Mouse (Mus musculus): ENCODE measurements around the gene Tdrd5. TPM values are rescaled to one million over a fixed set of nuclear protein-coding genes. Genes with fewer than 3 reads are reported as not detected.

The Tdrd5 gene
- total and polyA plus RNA-seq, 3 experiments: 3.4 to 4.1 TPM; not detected in 1

GRCm38 (mm10) chr1:156241713-156242348 lies 61.6 kb downstream of the Tdrd5 start (continued):
- no peak for TF ChIP-seq NELFE (IDR thresholded peaks at IDR 0.05; ENCODE audit: low read depth, low read length)
- TF ChIP-seq RAD21 (IDR thresholded peaks at IDR 0.05; ENCODE audit: low read depth, low read length): peak; percentile 78

- DNase-seq (ENCODE audit: low read depth, low spot score): peak; percentile 90
Measured at GRCm38 (mm10) chr1:156241035-156241434, 62.4 kb downstream of the Tdrd5 start.

GRCm38 (mm10) chr1:156231122-156231521 lies 72.3 kb downstream of the Tdrd5 start:
- no peak for TF ChIP-seq GATA1 (IDR thresholded peaks at IDR 0.05; ENCODE audit: low read depth, low read length)
- no peak for TF ChIP-seq NELFE (IDR thresholded peaks at IDR 0.05; ENCODE audit: low read depth, low read length)
- TF ChIP-seq MYC (IDR thresholded peaks at IDR 0.05; ENCODE audit: low read depth, low read length): no peak
- TF ChIP-seq MAX (IDR thresholded peaks at IDR 0.05; ENCODE audit: low read length): no peak
- no peak for TF ChIP-seq E2F4 (IDR thresholded peaks at IDR 0.05; ENCODE audit: borderline replicate concordance, low read depth, low read length)
- no peak for TF ChIP-seq POLR2A (IDR thresholded peaks at IDR 0.05; ENCODE audit: control insufficient read depth in 1 of 2, insufficient read depth in 1 of 2, low read depth in 1 of 2, low read length in 2 of 2, poor library complexity in 1 of 2)
- TF ChIP-seq ETS1 (IDR thresholded peaks at IDR 0.05; ENCODE audit: low read depth, low read length): no peak
- no peak for TF ChIP-seq ZKSCAN1 (IDR thresholded peaks at IDR 0.05; ENCODE audit: low read depth, low read length)
- no peak for TF ChIP-seq TAL1 (IDR thresholded peaks at IDR 0.05; ENCODE audit: low read length)
- TF ChIP-seq MYB (IDR thresholded peaks at IDR 0.05; ENCODE audit: low read depth, low read length): no peak
- TF ChIP-seq CHD1 (IDR thresholded peaks at IDR 0.05; ENCODE audit: low read depth, low read length): no peak
- TF ChIP-seq ZMIZ1 (IDR thresholded peaks at IDR 0.05; ENCODE audit: low read depth, low read length): no peak
- no peak for TF ChIP-seq POLR2AphosphoS5 (IDR thresholded peaks at IDR 0.05; ENCODE audit: borderline replicate concordance, low read depth, low read length)
- no peak for TF ChIP-seq HCFC1 (IDR thresholded peaks at IDR 0.05; ENCODE audit: low read depth, low read length)
- TF ChIP-seq USF1 (IDR thresholded peaks at IDR 0.05; ENCODE audit: low read depth, low read length): no peak
- TF ChIP-seq RCOR1 (IDR thresholded peaks at IDR 0.05; ENCODE audit: low read depth, low read length): no peak
- Histone ChIP-seq H3K27me3 (ENCODE audit: control insufficient read depth in 1 of 2, insufficient read depth in 2 of 2, low read length in 2 of 2) (no peaks in the 10 kb centered on the region), H3K79me2 (ENCODE audit: control insufficient read depth, insufficient read depth, low read length, poor library complexity) (no peaks in the 10 kb centered on the region), H3K36me3 (ENCODE audit: control insufficient read depth in 1 of 2, insufficient read depth in 2 of 2, low read length in 2 of 2) (no peaks in the 10 kb centered on the region), H3K4me1 (ENCODE audit: control insufficient read depth in 1 of 2, insufficient read depth in 2 of 2, low read length in 2 of 2) (no peaks in the 10 kb centered on the region), H3K9ac (ENCODE audit: control insufficient read depth, low read depth, low read length, poor library complexity, severe bottlenecking) (no peak overlapping the region), H3K9me3 (replicated peaks; ENCODE audit: insufficient read depth, low read length) (no peaks in the 10 kb centered on the region), H3K27ac (ENCODE audit: control insufficient read depth, low read depth, low read length) (no peak overlapping the region), H3K4me3 (ENCODE audit: control insufficient read depth in 1 of 2, insufficient read depth in 1 of 2, low read depth in 2 of 2, low read length in 2 of 2) (no peak overlapping the region)
- DNase-seq (ENCODE audit: low read depth, low spot score): no peak

More at GRCm38 (mm10) chr1:156241035-156241434, 62.4 kb downstream of the Tdrd5 start:
- H3K27me3 ChIP-seq (ENCODE audit: control insufficient read depth in 1 of 2, insufficient read depth in 2 of 2, low read length in 2 of 2): no peaks in the 10 kb centered on the region
- no peaks in the 10 kb centered on the region for H3K79me2 ChIP-seq (ENCODE audit: control insufficient read depth, insufficient read depth, low read length, poor library complexity)
- 0 out of 2 replicates have a peak, but pooled peaks have one; percentile 18 for TF ChIP-seq ELF1 (IDR thresholded peaks at IDR 0.05; ENCODE audit: low read depth, low read length)
- no peak for TF ChIP-seq USF2 (IDR thresholded peaks at IDR 0.05; ENCODE audit: borderline replicate concordance in 1 of 2, insufficient read depth in 1 of 2, low read depth in 1 of 2, low read length in 2 of 2)
- TF ChIP-seq CHD2 (IDR thresholded peaks at IDR 0.05; ENCODE audit: low read length): no peak
- TF ChIP-seq ZMIZ1 (IDR thresholded peaks at IDR 0.05; ENCODE audit: low read depth, low read length): no peak
- no peak for TF ChIP-seq HCFC1 (IDR thresholded peaks at IDR 0.05; ENCODE audit: low read depth, low read length)
- 0 out of 2 replicates have a peak, but pooled peaks have one; percentile 31 for TF ChIP-seq GATA1 (IDR thresholded peaks at IDR 0.05; ENCODE audit: low read depth, low read length)
- peak; percentile 26 to 92 (median 89); a peak in 5 of 6 replicates for TF ChIP-seq CTCF (IDR thresholded peaks at IDR 0.05 in 2 of 3, conservative IDR thresholded peaks at IDR 0.05 in 1 of 3; ENCODE audit: control insufficient read depth in 1 of 3, insufficient read depth in 1 of 3, low read depth in 2 of 3, low read length in 3 of 3, poor library complexity in 1 of 3, severe bottlenecking in 1 of 3)
- TF ChIP-seq SMC3 (IDR thresholded peaks at IDR 0.05; ENCODE audit: low read depth, low read length): peak; percentile 79
- 0 out of 2 replicates have a peak, but pooled peaks have one; percentile 40 for TF ChIP-seq SIN3A (IDR thresholded peaks at IDR 0.05; ENCODE audit: low read length)
- TF ChIP-seq MAX (IDR thresholded peaks at IDR 0.05; ENCODE audit: low read length): peak; percentile 37; the same call in 1 of the 2 replicates
- TF ChIP-seq RAD21 (IDR thresholded peaks at IDR 0.05; ENCODE audit: low read depth, low read length): peak; percentile 83
- TF ChIP-seq MAZ (IDR thresholded peaks at IDR 0.05; ENCODE audit: low read depth, low read length): no peak
- TF ChIP-seq MYC (IDR thresholded peaks at IDR 0.05; ENCODE audit: low read depth, low read length): peak; percentile 71; the same call in 1 of the 2 replicates
- peak; percentile 69 for TF ChIP-seq ZC3H11A (IDR thresholded peaks at IDR 0.05; ENCODE audit: low read depth, low read length)
- 0 out of 2 replicates have a peak, but pooled peaks have one; percentile 16 for TF ChIP-seq RCOR1 (IDR thresholded peaks at IDR 0.05; ENCODE audit: low read depth, low read length)
- peak in 1 of 2 experiments; percentile 35; a peak in 1 of 4 replicates for TF ChIP-seq EP300 (IDR thresholded peaks at IDR 0.05; ENCODE audit: low read depth in 1 of 2, low read length in 2 of 2)
- no peaks in the 10 kb centered on the region for H3K9me3 ChIP-seq (replicated peaks; ENCODE audit: insufficient read depth, low read length)
- H3K36me3 ChIP-seq (ENCODE audit: control insufficient read depth in 1 of 2, insufficient read depth in 2 of 2, low read length in 2 of 2): no peaks in the 10 kb centered on the region; a peak in 1 of 4 replicates
- peak overlapping the region in 1 of 2 experiments; percentile 18; a peak in 1 of 4 replicates for H3K4me3 ChIP-seq (ENCODE audit: control insufficient read depth in 1 of 2, insufficient read depth in 1 of 2, low read depth in 2 of 2, low read length in 2 of 2)
- H3K27ac ChIP-seq (ENCODE audit: control insufficient read depth, low read depth, low read length): no peak overlapping the region
- no peak overlapping the region; the same call in 1 of the 2 replicates for H3K9ac ChIP-seq (ENCODE audit: control insufficient read depth, low read depth, low read length, poor library complexity, severe bottlenecking)
- H3K4me1 ChIP-seq (ENCODE audit: control insufficient read depth in 1 of 2, insufficient read depth in 2 of 2, low read length in 2 of 2): no peaks in the 10 kb centered on the region

All from MEL (cell line).